Mouse (Mus musculus) liver, adult (tissue): ENCODE measurements around the gene Cux2.

Source experiments
- GATA4 ChIP-seq: IDR thresholded peaks from 2 replicates; pipeline ENCODE4 v1.6.1; 2014; ENCODE audit warnings: mild to moderate bottlenecking, low read length; ENCODE audit not compliant: insufficient replicate concordance

The Cux2 gene

GRCm38 (mm10) chr5:121837441-121838340 is 212.2 kb downstream of the Cux2 start, which contains the start of gene Sh2b3:
TSS of gene Sh2b3 (minus strand) at chr5:121837646.
- TF ChIP-seq GATA4 = no peak

GRCm38 (mm10) chr5:121836692-121837415 is 213.0 kb downstream of the Cux2 start:
- TF ChIP-seq GATA4 = peak; percentile 81; the same call in 1 of the 2 replicates

GRCm38 (mm10) chr5:121835949-121836691 is 213.8 kb downstream of the Cux2 start:
- no peak for TF ChIP-seq GATA4

GRCm38 (mm10) chr5:121834991-121835747 is 214.7 kb downstream of the Cux2 start:
- TF ChIP-seq GATA4 = peak; percentile 74; the same call in 1 of the 2 replicates

GRCm38 (mm10) chr5:121834241-121834606 is 215.7 kb downstream of the Cux2 start:
- TF ChIP-seq GATA4 = no peak

GRCm38 (mm10) chr5:121833572-121834240 is 216.2 kb downstream of the Cux2 start:
- peak; percentile 10; the same call in 1 of the 2 replicates for TF ChIP-seq GATA4

GRCm38 (mm10) chr5:121833159-121833558 is 216.7 kb downstream of the Cux2 start:
- TF ChIP-seq GATA4 = no peak

- no peak for TF ChIP-seq GATA4
Observed at GRCm38 (mm10) chr5:121832376-121833155, 217.3 kb downstream of the Cux2 start.

- TF ChIP-seq GATA4 = no peak
Observed at GRCm38 (mm10) chr5:121831002-121831601, 218.8 kb downstream of the Cux2 start.

GRCm38 (mm10) chr5:121828491-121829432 is 221.1 kb downstream of the Cux2 start:
- no peak for TF ChIP-seq GATA4

GRCm38 (mm10) chr5:121827876-121828275 is 222.0 kb downstream of the Cux2 start:
- no peak for TF ChIP-seq GATA4

GRCm38 (mm10) chr5:121825606-121826005 is 224.3 kb downstream of the Cux2 start:
- no peak for TF ChIP-seq GATA4
